Comparison of ENCODE assay signal across 17 mouse cellular contexts in genomic region chr4:123591026-123591635, GRCm38 (mm10).
"Had no signal": no experiment of that assay in that cellular context is flagged by ENCODE, and none has a peak within 500 bp of the region (broad histone marks: within the 10 kb centered on the region; RNA-seq: fewer than 3 reads in every experiment).

No protein-coding gene starts in this region.

- ATAC-seq: liver, embryonic 12.5 days had no signal

- H3K36me3 ChIP-seq: kidney, embryonic 15.5 days; limb, embryonic 10.5 days; limb, embryonic 13.5 days; liver, embryonic 12.5 days; liver, embryonic 15.5 days; lung, embryonic 15.5 days had no signal

- H3K4me3 ChIP-seq: kidney, embryonic 15.5 days; limb, embryonic 10.5 days; limb, embryonic 13.5 days; liver, embryonic 12.5 days; liver, embryonic 15.5 days; lung, embryonic 15.5 days had no signal

- H3K9ac ChIP-seq: kidney, embryonic 15.5 days; limb, embryonic 13.5 days; liver, embryonic 12.5 days; liver, embryonic 15.5 days; lung, embryonic 15.5 days had no signal

- DNase-seq: kidney, adult 2 months; kidney, postnatal 10 days; layer of hippocampus, adult 9-11 months; layer of hippocampus, postnatal 36 days; liver; lung, adult 18-20 months; lung, postnatal 10 days; lung, postnatal 36 days; midbrain, embryonic 14.5 days; thymus, postnatal 25 days had no signal

- H3K9me3 ChIP-seq: kidney, embryonic 15.5 days; limb, embryonic 10.5 days; limb, embryonic 13.5 days; liver, embryonic 12.5 days; liver, embryonic 15.5 days; lung, embryonic 15.5 days had no signal

- H3K4me2 ChIP-seq: kidney, embryonic 15.5 days; limb, embryonic 13.5 days; liver, embryonic 12.5 days; liver, embryonic 15.5 days; lung, embryonic 15.5 days; midbrain, embryonic 11.5 days had no signal

- H3K27ac ChIP-seq: kidney, embryonic 15.5 days; limb, embryonic 10.5 days; limb, embryonic 13.5 days; liver, embryonic 12.5 days; liver, embryonic 15.5 days; lung, embryonic 15.5 days had no signal

- H3K27me3 ChIP-seq: kidney, embryonic 15.5 days; limb, embryonic 13.5 days; liver, embryonic 12.5 days; liver, embryonic 15.5 days; lung, embryonic 15.5 days had no signal
